Mouse (Mus musculus) spleen, adult 2 months (tissue): ENCODE measurements around the gene Swap70.

Source experiments
- CTCF ChIP-seq: fragments of 200-500 bp; IDR thresholded peaks from 2 replicates; pipeline ENCODE4 v1.5.1; 2011; ENCODE audit warnings: mild to moderate bottlenecking, inconsistent platforms; ENCODE audit not compliant: insufficient read depth, insufficient read length, insufficient replicate concordance; ENCODE audit errors: extremely low read depth
- POLR2A ChIP-seq: fragments of 200-500 bp; IDR thresholded peaks from 2 replicates; pipeline ENCODE4 v1.6.1; 2011; ENCODE audit warnings: low read depth, low read length, inconsistent platforms

GRCm38 (mm10) chr7:110237451-110237836, 15.9 kb downstream of the Swap70 start:
- no peak for TF ChIP-seq POLR2A
- no peak for TF ChIP-seq CTCF
